19 mouse cellular contexts compared by ENCODE assay signal in genomic region chr3:29957365-29958236, GRCm38 (mm10).
DNase-seq lines count a peak whose midpoint lies in the region; ATAC-seq and TF ChIP-seq lines count a peak whose summit lies in the region.
"Had no signal": no experiment of that assay in that cellular context is flagged by ENCODE, and none has a peak within 500 bp of the region (broad histone marks: within the 10 kb centered on the region; RNA-seq: fewer than 3 reads in every experiment).

No protein-coding gene starts in this region.

- H3K27ac ChIP-seq in hindbrain, embryonic 15.5 days (replicated peaks) = no peak overlapping the region
- H3K27ac ChIP-seq in hindbrain, embryonic 10.5 days = no peak overlapping the region
- no peak overlapping the region for H3K27ac ChIP-seq in MEL (ENCODE audit: control insufficient read depth, low read depth, low read length)
- H3K27ac ChIP-seq in forebrain, embryonic 13.5 days = no peak overlapping the region
- H3K27ac ChIP-seq in hindbrain, postnatal 0 days = no peak overlapping the region
- H3K27ac ChIP-seq in liver, postnatal 0 days (ENCODE audit: low read depth) = no peak overlapping the region
- H3K27ac ChIP-seq: embryonic facial prominence, embryonic 12.5 days; gastrocnemius, adult 2 months had no signal

- TF ChIP-seq CTCF in MEL (IDR thresholded peaks at IDR 0.05 in 2 of 3, conservative IDR thresholded peaks at IDR 0.05 in 1 of 3; ENCODE audit: control insufficient read depth in 1 of 3, insufficient read depth in 1 of 3, low read depth in 2 of 3, low read length in 3 of 3, poor library complexity in 1 of 3, severe bottlenecking in 1 of 3) = no peak
- TF ChIP-seq CTCF in hindbrain, postnatal 0 days (IDR thresholded peaks at IDR 0.05; ENCODE audit: low read depth) = no peak
- TF ChIP-seq CTCF in liver, postnatal 0 days (IDR thresholded peaks at IDR 0.05; ENCODE audit: low read depth) = no peak

- TF ChIP-seq EP300 in MEL (IDR thresholded peaks at IDR 0.05; ENCODE audit: low read depth in 1 of 2, low read length in 2 of 2) = no peak
- TF ChIP-seq EP300 in liver, postnatal 0 days (IDR thresholded peaks at IDR 0.05; ENCODE audit: low read depth) = no peak

- H3K27me3 ChIP-seq in hindbrain, embryonic 15.5 days = no peaks in the 10 kb centered on the region
- H3K27me3 ChIP-seq in hindbrain, embryonic 10.5 days (ENCODE audit: insufficient read depth, poor library complexity, severe bottlenecking) = no peaks in the 10 kb centered on the region
- no peaks in the 10 kb centered on the region for H3K27me3 ChIP-seq in MEL (ENCODE audit: control insufficient read depth in 1 of 2, insufficient read depth in 2 of 2, low read length in 2 of 2)
- H3K27me3 ChIP-seq in forebrain, embryonic 13.5 days = no peaks in the 10 kb centered on the region; the same call in 1 of the 2 replicates
- H3K27me3 ChIP-seq in hindbrain, postnatal 0 days (ENCODE audit: insufficient read depth, low read length) = no peaks in the 10 kb centered on the region
- H3K27me3 ChIP-seq in liver, postnatal 0 days (ENCODE audit: insufficient read depth, low read length) = no peaks in the 10 kb centered on the region
- H3K27me3 ChIP-seq: embryonic facial prominence, embryonic 12.5 days had no signal

- no peak for TF ChIP-seq POLR2A in MEL (IDR thresholded peaks at IDR 0.05; ENCODE audit: control insufficient read depth in 1 of 2, insufficient read depth in 1 of 2, low read depth in 1 of 2, low read length in 2 of 2, poor library complexity in 1 of 2)

- WGBS in hindbrain, embryonic 15.5 days = 47% methylated on average over 10 of the region's 10 CpGs
- WGBS in hindbrain, embryonic 10.5 days = 88% methylated on average over 10 of the region's 10 CpGs
- WGBS in forebrain, embryonic 13.5 days = 30% methylated on average over 10 of the region's 10 CpGs
- 40% methylated on average over 10 of the region's 10 CpGs for WGBS in hindbrain, postnatal 0 days
- WGBS in liver, postnatal 0 days (ENCODE audit: insufficient replicate concordance) = 70% methylated on average over 10 of the region's 10 CpGs

- TF ChIP-seq RAD21 in MEL (IDR thresholded peaks at IDR 0.05; ENCODE audit: low read depth, low read length) = no peak

- no peak overlapping the region for H3K9ac ChIP-seq in hindbrain, embryonic 15.5 days
- no peak overlapping the region for H3K9ac ChIP-seq in MEL (ENCODE audit: control insufficient read depth, low read depth, low read length, poor library complexity, severe bottlenecking)
- H3K9ac ChIP-seq in forebrain, embryonic 13.5 days = no peak overlapping the region
- no peak overlapping the region for H3K9ac ChIP-seq in hindbrain, postnatal 0 days (replicated peaks; ENCODE audit: low read length)
- H3K9ac ChIP-seq in liver, postnatal 0 days (replicated peaks) = no peak overlapping the region
- H3K9ac ChIP-seq: embryonic facial prominence, embryonic 12.5 days had no signal

- 0 out of 2 replicates have a peak, but pooled peaks have one; percentile 27 for ATAC-seq in hindbrain, embryonic 15.5 days (ENCODE audit: low FRiP score, low read depth)
- peak; percentile 78 for ATAC-seq in forebrain, embryonic 13.5 days
- no peak for ATAC-seq in hindbrain, postnatal 0 days
- ATAC-seq in liver, postnatal 0 days = no peak
- ATAC-seq: intestine, embryonic 16.5 days; midbrain, embryonic 16.5 days had no signal

- H3K9me3 ChIP-seq in hindbrain, embryonic 15.5 days = no peaks in the 10 kb centered on the region
- no peaks in the 10 kb centered on the region for H3K9me3 ChIP-seq in hindbrain, embryonic 10.5 days
- no peaks in the 10 kb centered on the region for H3K9me3 ChIP-seq in MEL (replicated peaks; ENCODE audit: insufficient read depth, low read length)
- H3K9me3 ChIP-seq in forebrain, embryonic 13.5 days (replicated peaks) = no peaks in the 10 kb centered on the region
- H3K9me3 ChIP-seq in hindbrain, postnatal 0 days (ENCODE audit: low read length) = no peaks in the 10 kb centered on the region
- no peaks in the 10 kb centered on the region for H3K9me3 ChIP-seq in liver, postnatal 0 days (ENCODE audit: low read length)
- H3K9me3 ChIP-seq: embryonic facial prominence, embryonic 12.5 days had no signal

- H3K4me2 ChIP-seq in hindbrain, embryonic 15.5 days = 0 out of 2 replicates have a peak overlapping the region, but pooled peaks have one; percentile 6
- H3K4me2 ChIP-seq in forebrain, embryonic 13.5 days = no peak overlapping the region
- H3K4me2 ChIP-seq in hindbrain, postnatal 0 days (ENCODE audit: low read depth, low read length) = 0 out of 2 replicates have a peak overlapping the region, but pooled peaks have one; percentile 13
- H3K4me2 ChIP-seq in liver, postnatal 0 days (ENCODE audit: low read depth, low read length) = no peak overlapping the region
- H3K4me2 ChIP-seq: embryonic facial prominence, embryonic 12.5 days had no signal

- no peak for DNase-seq in hindbrain, embryonic 10.5 days (ENCODE audit: low spot score)
- DNase-seq in MEL (ENCODE audit: low read depth, low spot score) = peak; percentile 3
- DNase-seq in hindbrain, postnatal 0 days (ENCODE audit: low spot score) = no peak
- no peak for DNase-seq in liver, postnatal 0 days
- no peak for DNase-seq in adrenal gland, postnatal 36 days
- DNase-seq: adrenal gland, adult 2 months; cerebellum, adult 18-20 months; cerebellum, postnatal 14 days; gastrocnemius, adult 2 months; kidney, adult 9 months; kidney, postnatal 14 days; lung, adult 18-20 months; lung, postnatal 4 days had no signal

- H3K79me2 ChIP-seq in MEL (ENCODE audit: control insufficient read depth, insufficient read depth, low read length, poor library complexity) = no peaks in the 10 kb centered on the region

- H3K4me3 ChIP-seq in hindbrain, embryonic 15.5 days = no peak overlapping the region
- no peak overlapping the region for H3K4me3 ChIP-seq in hindbrain, embryonic 10.5 days
- peak overlapping the region in 1 of 2 experiments; percentile 90; a peak in 1 of 4 replicates for H3K4me3 ChIP-seq in MEL (ENCODE audit: control insufficient read depth in 1 of 2, insufficient read depth in 1 of 2, low read depth in 2 of 2, low read length in 2 of 2)
- no peak overlapping the region for H3K4me3 ChIP-seq in forebrain, embryonic 13.5 days
- H3K4me3 ChIP-seq in hindbrain, postnatal 0 days (ENCODE audit: low read length) = no peak overlapping the region
- H3K4me3 ChIP-seq in liver, postnatal 0 days (ENCODE audit: low read depth, low read length) = no peak overlapping the region
- H3K4me3 ChIP-seq: embryonic facial prominence, embryonic 12.5 days; erythroblast, embryonic 14.5 days; gastrocnemius, adult 2 months had no signal

- H3K4me1 ChIP-seq in hindbrain, embryonic 15.5 days (replicated peaks) = 0 out of 2 replicates have a peak, but pooled peaks cover 4% of the 10 kb centered on the region
- no peaks in the 10 kb centered on the region for H3K4me1 ChIP-seq in hindbrain, embryonic 10.5 days (replicated peaks)
- no peaks in the 10 kb centered on the region; a peak in 1 of 4 replicates for H3K4me1 ChIP-seq in MEL (ENCODE audit: control insufficient read depth in 1 of 2, insufficient read depth in 2 of 2, low read length in 2 of 2)
- H3K4me1 ChIP-seq in forebrain, embryonic 13.5 days = peaks cover 7% of the 10 kb centered on the region
- H3K4me1 ChIP-seq in hindbrain, postnatal 0 days (ENCODE audit: insufficient read depth, low read length) = no peaks in the 10 kb centered on the region
- H3K4me1 ChIP-seq in liver, postnatal 0 days (ENCODE audit: insufficient read depth) = no peaks in the 10 kb centered on the region
- H3K4me1 ChIP-seq: embryonic facial prominence, embryonic 12.5 days had no signal

- no peaks in the 10 kb centered on the region for H3K36me3 ChIP-seq in hindbrain, embryonic 15.5 days
- H3K36me3 ChIP-seq in hindbrain, embryonic 10.5 days = peaks cover 14% of the 10 kb centered on the region
- H3K36me3 ChIP-seq in MEL (ENCODE audit: control insufficient read depth in 1 of 2, insufficient read depth in 2 of 2, low read length in 2 of 2) = no peaks in the 10 kb centered on the region
- H3K36me3 ChIP-seq in forebrain, embryonic 13.5 days (ENCODE audit: poor library complexity, severe bottlenecking) = no peaks in the 10 kb centered on the region
- H3K36me3 ChIP-seq in hindbrain, postnatal 0 days (ENCODE audit: insufficient read depth, low read length) = no peaks in the 10 kb centered on the region
- no peaks in the 10 kb centered on the region for H3K36me3 ChIP-seq in liver, postnatal 0 days (replicated peaks; ENCODE audit: insufficient read depth, low read length)

TF ChIP-seq in MEL, 35 proteins besides CTCF, POLR2A, EP300 and RAD21:
- TF ChIP-seq SMC3 (IDR thresholded peaks at IDR 0.05; ENCODE audit: low read depth, low read length) (no peak), MXI1 (IDR thresholded peaks at IDR 0.05; ENCODE audit: low read depth, low read length) (no peak), MYC (IDR thresholded peaks at IDR 0.05; ENCODE audit: low read depth, low read length) (no peak), ZNF384 (IDR thresholded peaks at IDR 0.05; ENCODE audit: low read depth, low read length) (no peak), TBP (IDR thresholded peaks at IDR 0.05; ENCODE audit: low read depth, low read length) (no peak), ZKSCAN1 (IDR thresholded peaks at IDR 0.05; ENCODE audit: low read depth, low read length) (no peak), TCF12 (IDR thresholded peaks at IDR 0.05; ENCODE audit: low read depth, low read length) (no peak), RCOR1 (IDR thresholded peaks at IDR 0.05; ENCODE audit: low read depth, low read length) (no peak), UBTF (IDR thresholded peaks at IDR 0.05; ENCODE audit: borderline replicate concordance, insufficient read depth, low read depth, low read length) (no peak), MYB (IDR thresholded peaks at IDR 0.05; ENCODE audit: low read depth, low read length) (no peak), E2F4 (IDR thresholded peaks at IDR 0.05; ENCODE audit: borderline replicate concordance, low read depth, low read length) (no peak), MAFK (IDR thresholded peaks at IDR 0.05; ENCODE audit: borderline replicate concordance, low read depth, low read length) (no peak), CHD1 (IDR thresholded peaks at IDR 0.05; ENCODE audit: low read depth, low read length) (no peak), ZMIZ1 (IDR thresholded peaks at IDR 0.05; ENCODE audit: low read depth, low read length) (no peak), ELF1 (IDR thresholded peaks at IDR 0.05; ENCODE audit: low read depth, low read length) (no peak), CHD2 (IDR thresholded peaks at IDR 0.05; ENCODE audit: low read length) (no peak), USF1 (IDR thresholded peaks at IDR 0.05; ENCODE audit: low read depth, low read length) (no peak)

Comparison
In these comparisons a context has a peak if more than half of its experiments do, and no peak if none do; other contexts are left out.
1. ATAC-seq: peak in hindbrain, embryonic 15.5 days (single experiment) and forebrain, embryonic 13.5 days (single experiment); none in hindbrain, postnatal 0 days (single experiment) and liver, postnatal 0 days (single experiment).
2. H3K4me2 ChIP-seq: peak in hindbrain, embryonic 15.5 days (single experiment) and hindbrain, postnatal 0 days (single experiment); none in forebrain, embryonic 13.5 days (single experiment) and liver, postnatal 0 days (single experiment).